Mouse (Mus musculus) liver, adult 2 months (tissue): ENCODE results near the gene Rasgrf1.
"Not testable (repeated sequence)": the region's sequence is repeated elsewhere in the genome, so short reads cannot be mapped to it uniquely, and the experiment has no call there.

Experiments used
- CTCF ChIP-seq: fragments of 200-500 bp; IDR thresholded peaks from 2 replicates; pipeline ENCODE4 v1.5.1; 2011; ENCODE audit warnings: low read depth, low read length, control low read depth
- POLR2A ChIP-seq: fragments of 200-500 bp; IDR thresholded peaks from 2 replicates; pipeline ENCODE4 v1.6.1; 2011; ENCODE audit warnings: low read length, control low read depth; ENCODE audit not compliant: insufficient read depth; ENCODE audit errors: extremely low read depth

DNA sequence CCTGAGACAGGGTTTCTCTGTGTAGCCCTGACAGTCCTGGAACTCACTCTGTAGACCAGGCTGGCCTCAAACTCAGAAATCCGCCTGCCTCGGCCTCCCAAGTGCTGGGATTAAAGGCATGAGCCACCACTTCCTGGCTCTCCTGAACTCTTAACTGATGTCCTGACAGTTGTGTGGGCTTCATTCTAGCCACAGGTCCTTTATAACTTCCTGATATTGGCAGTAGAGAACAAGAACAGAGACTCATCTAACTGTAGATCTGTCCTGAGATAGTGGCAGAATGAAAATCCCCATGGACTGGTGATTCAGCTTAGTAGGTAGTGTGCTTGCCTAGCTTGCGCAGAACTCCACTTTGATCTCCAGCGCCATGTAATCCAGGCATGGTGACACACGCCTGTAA, 151.2 kb downstream of the Rasgrf1 start:
- TF ChIP-seq CTCF, POLR2A: not testable (repeated sequence)
